Mouse (Mus musculus) ovary, adult 18-20 months (tissue): ENCODE measurements around the gene Abl1.
"Not testable (repeated sequence)": the region's sequence is repeated elsewhere in the genome, so short reads cannot be mapped to it uniquely, and the experiment has no call there.

ENCODE experiments used
- DNase-seq: peaks from one replicate; pipeline ENCODE4 v3.0.0; 2022; ENCODE audit warnings: low spot score, mixed read lengths

Gene Abl1

DNA sequence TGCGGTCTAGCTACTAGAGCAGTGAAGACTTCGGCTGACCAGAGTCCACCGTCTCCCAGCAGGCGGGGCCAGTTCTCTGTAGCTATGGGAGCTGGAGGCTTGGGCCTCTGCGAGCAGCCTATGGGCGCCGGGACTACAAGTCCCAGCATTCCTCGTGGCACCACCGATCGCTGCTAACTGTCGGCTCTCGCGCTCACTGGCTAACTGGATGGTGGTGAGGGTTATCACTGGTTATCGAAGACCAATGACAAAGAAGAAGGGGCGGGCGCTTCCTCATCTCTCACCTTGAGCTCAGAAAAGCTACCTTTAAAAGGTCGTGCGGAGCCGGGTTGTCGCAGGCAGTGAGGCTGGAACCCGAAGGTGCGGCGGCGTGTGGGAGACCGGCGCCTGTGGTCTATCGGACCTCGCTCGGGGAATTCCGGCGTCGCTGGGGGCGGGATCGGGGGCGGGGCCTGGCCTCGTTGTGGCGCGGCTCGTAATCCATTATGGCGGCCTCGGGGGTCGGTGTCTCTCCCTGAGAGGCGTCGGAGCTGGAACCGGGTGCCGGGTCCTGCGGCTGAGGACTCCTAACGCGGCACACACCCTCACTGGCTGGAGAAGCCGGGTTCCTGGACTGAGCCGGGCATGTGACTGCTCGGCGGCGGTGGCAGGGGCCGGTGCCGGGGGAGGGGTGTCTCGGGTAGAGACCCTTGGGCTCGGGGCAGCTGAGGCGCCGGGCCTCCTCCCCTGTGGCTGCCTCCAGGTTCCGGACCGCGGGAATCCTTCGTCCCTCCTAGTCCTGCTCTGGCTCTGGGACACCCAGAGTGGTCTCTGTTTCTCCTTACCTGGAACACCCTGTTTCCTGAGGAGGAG, at the start of gene Abl1:
Gene Abl1, plus strand, starts transcription at position 303 of the 852 bp plus-strand sequence.
- peak; percentile 97 for DNase-seq

DNA sequence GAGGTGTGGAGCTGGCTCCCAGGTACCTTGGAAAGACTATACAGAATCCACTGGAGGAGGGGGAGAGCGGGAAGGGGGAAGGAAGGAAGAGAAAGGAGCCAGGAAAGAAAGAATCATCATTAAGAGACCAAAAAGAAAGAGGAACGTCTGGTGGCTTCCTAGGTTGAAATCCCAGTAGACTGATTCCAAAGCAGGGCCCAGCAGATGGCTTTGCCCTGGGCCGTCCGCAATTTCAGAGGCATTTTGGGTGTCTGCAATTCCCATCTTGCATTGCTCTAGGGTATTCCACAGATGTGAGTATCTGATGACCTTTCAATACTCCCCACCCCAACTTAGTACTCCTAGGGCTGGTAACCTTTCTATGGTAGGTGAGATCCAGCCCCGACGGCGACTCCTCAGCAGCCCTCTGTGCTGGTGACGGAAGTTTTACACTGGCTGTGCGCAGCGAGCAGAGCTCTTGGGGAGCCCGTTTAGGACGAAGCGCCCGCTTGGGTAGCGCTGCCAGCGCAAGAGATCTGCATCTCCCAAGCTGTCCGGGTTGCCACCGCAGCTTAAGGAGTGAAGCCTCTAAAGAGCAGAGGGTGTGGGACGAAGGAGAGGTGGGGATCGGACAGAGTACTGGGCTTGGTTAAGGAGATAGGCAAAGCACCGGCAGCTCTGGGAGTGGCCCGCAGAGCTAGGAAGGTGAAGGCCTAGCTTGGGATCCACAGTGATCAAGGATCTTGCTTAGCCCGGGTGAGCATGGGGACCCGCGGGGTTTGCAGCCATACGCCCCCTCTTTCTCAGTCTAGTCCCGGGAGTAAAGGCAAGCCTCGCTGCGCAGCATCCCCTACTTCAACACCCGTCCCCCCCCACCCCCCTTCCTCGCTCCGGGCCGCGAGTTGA, 49.4 kb upstream of the Abl1 start:
- no peak for DNase-seq

DNA sequence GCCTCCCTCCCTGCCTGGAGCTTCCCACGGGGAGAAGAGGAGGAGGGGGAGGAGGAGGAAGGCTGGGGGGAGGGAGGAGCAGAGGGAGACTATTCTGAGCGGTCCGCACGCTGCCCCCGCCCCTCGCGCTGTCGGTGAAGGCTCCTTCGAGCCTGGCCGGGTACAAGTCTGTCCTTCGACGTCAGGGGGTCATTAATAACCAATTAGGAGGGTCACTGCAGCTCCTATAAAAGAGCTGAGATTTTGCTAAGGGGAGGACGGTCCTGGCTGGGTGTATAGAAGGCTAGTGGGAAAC, 48.8 kb upstream of the Abl1 start:
- DNase-seq = no peak

DNA sequence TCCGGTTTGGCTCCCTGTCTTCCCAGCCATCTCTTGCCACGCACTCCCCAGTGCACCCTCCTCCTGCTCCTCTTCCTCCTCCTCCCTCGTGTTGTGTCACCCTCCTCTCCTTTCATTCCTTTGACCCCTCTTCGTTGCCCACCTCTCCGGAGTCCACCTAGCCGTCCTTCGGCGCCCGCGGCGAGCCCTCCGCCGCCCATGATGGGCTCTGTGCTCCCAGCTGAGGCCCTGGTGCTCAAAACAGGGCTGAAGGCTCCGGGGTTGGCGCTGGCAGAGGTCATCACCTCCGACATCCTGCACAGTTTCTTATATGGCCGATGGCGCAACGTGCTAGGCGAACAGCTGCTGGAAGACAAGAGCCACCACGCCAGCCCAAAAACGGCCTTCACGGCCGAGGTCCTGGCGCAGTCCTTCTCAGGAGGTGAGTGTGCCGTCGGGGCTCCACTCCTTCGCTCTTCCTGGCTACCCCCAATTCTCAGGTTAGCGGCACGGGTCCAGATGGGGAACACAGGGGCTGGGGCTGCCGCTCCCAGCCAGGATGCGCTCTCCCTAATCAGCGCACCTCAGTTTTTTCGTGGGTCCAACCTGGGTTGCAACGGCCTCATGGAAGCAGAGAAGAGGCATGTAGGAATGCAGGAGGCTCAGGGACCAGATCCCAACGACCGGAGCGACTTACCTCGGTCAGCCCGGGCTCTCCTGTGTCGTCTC, 48.1 kb upstream of the Abl1 start, which contains the start of gene Prdm12:
Gene Prdm12, plus strand, starts transcription at position 137 of the 708 bp plus-strand sequence.
- DNase-seq = no peak

DNA sequence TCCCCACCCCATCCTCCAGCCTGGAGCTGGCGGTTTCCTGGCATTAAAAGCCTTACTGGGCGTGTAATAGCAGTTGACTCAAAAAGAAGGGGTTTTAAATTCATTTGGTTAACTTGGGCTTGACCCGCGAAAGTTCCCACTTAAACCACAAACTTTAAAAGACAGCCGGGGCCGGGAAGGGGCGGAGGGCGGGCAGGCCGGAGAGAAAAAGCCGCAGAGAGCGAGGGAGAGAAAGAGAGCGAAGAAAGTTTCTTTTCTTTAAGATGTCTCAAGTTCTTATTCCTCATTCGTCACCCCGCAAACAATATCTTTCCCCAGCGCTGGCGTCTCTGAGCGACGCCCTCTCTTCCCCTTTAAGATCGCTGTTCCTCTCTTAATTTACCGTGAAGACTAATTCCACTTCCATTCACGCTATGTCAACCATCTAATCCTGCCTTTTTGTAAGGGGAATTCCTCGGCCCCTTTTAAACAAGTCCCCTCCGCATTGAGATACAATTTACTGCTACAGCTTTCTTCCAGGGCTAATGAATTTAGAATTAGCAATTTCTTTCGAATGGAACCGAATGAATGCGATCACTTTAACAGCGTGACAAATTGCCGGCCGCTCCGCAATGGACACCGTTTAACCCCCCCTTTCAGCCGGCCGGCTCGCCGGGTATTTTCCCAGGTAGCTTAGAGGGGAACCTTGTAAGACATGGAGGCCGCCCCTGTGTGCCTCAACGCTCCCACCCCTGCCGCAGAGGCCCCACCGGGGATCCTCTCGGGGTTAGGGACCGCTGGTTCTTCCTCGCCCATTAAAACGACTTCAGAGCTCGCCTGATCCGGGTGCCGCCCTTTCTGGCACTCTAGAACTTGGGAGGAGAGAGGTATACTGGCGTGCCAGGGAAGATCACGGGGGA, 47.3 kb upstream of the Abl1 start:
- DNase-seq = no peak

DNA sequence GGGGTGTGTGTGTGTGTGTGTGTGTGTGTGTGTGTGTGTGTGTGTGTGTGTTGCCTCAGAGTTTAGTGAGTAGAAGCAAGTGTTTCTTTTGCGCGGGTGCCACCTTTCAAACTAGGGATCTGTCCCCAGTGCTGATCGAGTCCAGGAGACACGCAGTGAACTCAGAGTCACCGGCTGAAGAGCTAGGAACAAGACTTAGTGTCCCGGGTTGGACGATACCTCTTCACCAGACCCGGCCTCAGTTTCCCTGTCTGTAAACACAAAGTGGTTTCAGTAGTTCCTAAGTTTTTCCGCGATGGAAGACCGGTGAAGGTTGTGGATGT, 46.7 kb upstream of the Abl1 start:
- no peak for DNase-seq

DNA sequence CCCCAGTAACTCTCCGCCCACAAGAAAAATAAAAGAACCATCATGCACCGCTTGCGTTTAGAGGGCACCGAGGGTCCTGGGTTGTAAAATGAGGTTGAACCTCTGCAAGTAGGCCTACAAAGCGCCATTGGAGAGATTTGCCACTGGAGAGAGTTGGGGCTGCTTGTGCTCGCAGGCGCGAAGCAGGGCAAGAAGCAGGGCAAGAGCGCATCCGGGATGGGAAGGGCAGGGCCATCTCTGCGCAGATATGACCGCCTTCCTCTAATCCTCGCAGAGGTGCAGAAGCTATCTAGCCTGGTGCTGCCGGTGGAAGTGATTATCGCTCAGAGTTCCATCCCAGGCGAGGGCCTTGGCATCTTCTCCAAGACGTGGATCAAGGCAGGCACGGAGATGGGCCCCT, 46.2 kb upstream of the Abl1 start:
- DNase-seq = no peak

DNA sequence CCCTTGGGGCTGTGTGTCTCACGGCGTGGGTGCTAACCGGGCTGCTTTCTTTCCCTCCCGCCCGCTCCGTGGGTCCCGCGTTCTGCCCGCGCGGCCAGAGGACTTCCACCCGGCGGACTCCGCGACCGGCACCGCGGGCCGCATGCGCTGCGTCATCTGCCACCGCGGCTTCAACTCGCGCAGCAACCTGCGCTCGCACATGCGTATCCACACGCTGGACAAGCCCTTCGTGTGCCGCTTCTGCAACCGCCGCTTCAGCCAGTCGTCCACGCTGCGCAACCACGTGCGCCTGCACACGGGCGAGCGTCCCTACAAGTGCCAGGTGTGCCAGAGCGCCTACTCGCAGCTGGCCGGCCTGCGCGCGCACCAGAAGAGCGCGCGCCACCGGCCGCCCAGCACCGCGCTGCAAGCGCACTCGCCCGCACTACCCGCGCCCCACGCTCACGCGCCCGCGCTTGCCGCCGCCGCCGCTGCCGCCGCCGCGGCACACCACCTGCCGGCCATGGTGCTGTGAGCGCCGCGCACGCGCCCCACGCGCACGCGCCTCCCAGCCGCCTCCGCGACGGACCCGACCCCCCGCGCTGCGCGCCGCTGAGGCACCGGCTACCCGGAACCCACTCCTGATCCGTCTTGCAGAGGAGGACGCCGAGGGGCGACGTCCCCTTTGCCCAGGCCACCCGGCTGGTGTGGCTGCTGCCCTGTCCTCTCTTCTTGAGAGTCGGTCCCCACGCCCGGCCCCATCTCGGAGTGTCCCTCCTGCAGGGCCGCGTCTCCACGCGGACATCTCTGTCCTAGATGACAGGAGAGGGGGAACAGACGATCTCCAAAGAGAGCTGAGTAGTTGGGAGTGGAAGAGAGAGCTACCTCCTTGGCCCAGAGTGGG, 34.0 kb upstream of the Abl1 start:
- no peak for DNase-seq

DNA sequence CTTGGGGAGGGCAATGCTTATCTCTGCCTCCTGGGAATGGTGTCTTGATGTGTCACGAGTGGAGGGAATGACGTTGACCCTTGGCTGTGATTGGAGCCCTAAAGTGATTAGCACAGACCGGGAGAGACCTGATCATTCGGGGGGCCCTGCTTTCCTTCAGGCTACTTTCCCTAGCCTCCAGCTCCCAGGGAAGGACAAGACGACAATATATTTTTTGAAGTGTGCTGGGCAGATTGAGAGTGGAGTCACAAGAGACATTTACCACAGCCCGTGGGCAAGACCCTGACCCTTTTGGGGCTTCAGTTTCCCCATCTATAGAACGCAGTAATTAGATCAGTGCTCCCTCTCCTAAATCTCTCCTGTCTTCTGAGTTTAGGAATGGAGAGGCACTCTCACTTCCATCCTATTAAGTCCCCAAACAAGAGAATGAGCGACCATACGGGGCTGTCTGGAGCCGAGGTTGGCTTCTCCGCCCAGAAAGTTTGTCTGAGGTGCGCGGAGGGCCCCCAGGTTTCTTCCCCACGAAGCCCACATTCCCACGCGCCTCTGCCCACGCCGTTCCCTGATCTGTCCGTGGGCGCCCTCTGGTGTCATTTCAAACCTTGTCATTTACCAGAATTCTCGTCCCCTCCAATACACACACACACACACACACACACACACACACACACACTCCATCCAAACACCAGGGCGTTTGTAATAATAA, 33.2 kb upstream of the Abl1 start:
- no peak for DNase-seq

DNA sequence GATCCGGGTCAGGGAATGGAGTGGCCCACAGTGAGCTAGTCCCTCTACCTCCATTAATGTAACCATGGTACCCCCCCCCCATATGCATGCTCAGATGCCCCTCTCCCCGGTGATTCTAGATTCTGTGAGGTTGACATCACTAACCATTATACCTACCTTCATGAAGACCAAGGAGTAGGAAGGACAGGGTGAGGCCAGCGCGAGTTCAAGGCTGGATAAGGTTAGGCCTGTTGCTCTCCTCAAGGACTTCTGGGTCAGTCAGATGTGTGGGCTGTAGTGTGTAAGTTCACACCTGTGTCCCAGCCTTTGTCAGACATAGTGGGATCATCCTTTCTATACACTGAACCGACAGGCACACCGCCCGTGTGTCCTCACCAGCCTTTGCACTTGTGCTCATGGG, 31.8 kb upstream of the Abl1 start:
- no peak for DNase-seq

DNA sequence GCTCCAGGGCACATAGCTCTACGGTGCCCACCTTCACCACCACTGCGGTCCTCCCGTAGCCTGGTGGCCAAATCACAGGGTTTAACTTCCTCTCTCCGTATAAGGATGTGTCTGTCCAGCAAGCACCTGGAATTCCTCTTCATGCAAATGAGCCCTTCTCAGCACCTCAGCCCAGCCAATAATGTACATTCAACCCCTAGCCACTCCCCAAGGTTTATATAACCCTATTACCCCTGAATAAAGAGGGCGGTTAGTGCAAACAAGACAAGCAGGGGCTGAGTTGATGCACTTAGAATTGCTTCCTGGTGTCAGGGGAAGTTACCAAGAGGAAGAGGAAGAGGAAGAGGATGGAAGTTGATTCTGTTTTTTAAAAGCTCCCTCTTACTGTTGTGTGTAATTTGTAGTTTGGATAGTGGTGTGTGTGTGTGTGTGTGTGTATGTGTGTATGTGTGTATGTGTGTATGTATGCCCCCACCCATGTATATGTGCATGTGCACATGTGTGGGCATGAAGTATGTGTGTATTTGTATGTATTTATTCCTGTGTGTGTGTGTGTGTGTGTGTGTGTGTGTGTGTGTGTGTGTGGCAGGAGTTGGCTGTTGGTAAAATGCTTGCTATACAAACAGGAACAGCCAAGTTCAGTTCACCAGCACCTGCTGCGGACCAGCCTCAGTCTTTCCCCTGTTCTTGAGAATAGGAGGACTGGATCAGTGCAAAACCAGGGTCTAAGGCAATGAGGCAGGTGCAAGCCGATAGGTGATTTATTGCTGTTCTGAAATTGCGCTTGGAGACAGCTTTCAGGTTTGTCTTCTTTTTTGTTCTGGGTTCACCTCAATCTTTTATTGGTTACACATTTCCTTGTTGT, 25.0 kb upstream of the Abl1 start:
- no peak for DNase-seq

DNA sequence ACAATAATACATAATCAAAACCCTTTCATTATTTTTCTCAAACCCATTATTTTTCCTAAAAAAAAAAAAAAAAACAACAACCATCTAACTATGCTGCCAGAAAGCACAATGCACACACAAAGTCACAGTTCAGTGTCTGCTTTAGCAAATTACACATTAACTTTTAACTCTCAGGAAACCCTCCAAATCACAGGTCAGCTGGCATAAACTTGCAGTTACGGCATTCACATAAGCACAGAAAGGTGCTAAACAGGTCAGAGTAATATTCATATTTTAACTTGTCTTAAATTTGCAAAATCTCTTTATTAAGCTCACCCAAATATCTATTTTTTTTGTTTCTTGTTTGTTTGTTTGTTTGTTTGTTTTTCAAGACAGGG, 24.4 kb upstream of the Abl1 start:
- no peak for DNase-seq

DNA sequence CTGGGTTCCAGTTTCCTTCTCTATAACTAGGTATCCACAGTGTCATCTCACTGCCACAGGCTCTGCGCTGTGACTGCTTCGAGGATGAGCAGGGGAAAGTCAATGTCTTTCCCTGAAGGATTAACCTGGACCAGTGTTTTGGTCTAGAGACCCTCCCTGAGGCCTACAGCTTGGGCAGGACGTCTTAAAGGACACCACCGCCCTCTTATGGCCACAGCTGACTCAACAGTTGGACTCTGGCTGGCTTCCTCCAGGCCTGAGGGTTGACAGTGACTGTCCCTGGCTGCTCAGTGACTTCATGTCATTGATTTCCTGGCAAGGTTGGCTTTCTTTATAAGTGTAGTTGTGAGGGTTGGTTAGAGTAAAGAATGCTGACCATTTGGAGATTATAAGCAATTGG, 20.8 kb upstream of the Abl1 start:
- DNase-seq = no peak

DNA sequence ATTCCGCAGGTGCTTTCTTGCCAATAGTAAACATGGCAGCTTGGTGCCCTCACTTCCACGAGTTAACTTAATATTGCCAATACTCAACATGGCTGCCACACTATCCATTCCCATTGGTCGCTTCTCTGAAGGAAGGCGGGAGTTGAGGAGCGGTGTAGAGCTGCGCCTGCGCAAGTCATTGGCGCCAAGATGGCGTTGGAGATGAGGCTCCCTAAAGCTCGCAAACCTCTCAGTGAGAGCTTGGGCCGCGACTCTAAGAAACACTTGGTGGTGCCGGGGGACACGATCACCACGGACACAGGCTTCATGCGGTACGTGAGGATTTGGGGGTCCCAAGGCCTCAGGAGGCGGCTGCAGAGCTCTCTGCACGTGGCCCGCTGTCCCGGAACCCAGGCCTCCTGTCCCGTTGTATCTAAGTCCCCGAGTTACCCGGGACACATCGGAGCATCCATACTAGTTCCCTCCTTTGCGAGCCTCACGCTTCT, 17.6 kb upstream of the Abl1 start, which contains the start of gene Exosc2:
Gene Exosc2, plus strand, starts transcription at position 165 of the 485 bp plus-strand sequence.
- peak; percentile 89 for DNase-seq

DNA sequence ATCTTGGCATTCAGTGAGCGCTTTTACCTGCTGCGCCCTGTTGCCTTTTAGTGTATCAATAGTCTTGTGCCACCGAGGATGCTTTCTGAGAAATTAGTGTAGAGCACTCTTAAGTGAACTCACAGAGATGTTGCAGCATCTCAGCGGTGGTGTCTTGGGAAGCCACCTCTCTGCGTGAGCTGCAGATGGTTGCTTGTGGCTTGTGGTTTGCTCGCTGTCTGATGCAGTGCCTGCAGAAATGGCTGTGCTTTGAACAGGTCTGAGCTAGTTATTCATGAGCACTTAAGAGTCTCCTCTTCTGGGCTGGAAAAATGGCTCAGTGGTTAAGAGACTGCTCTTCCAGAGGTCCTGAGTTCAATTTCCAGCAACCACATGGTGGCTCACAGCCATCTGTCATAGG, 9.5 kb upstream of the Abl1 start:
- no peak for DNase-seq

DNA sequence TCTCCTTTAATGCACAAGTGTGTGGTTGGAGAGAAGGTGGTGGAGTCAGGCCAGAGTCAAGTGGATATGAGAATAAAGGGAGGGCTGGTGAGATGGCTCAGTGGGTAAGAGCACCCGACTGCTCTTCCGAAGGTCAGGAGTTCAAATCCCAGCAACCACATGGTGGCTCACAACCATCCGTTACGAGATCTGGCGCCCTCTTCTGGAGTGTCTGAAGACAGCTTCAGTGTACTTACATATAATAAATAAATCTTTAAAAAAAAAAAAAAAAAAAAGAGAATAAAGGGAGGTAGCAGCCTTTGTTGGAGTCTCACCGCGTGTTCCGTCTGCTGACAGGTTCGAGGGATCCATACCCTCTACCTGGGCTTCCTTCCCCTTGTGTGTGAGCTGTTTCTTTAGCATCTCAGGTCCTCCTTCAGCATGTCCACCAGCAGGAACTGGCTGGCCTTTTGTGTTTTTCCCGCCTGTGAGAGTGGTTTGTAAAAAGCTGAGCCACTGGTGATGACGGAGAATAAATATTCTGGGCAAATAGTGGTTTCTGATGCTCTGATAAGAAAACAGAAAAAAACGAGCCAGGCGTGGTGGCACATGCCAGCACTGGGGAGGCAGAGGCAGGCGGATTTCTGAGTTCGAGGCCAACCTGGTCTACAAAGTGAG, 7.0 kb upstream of the Abl1 start:
- not testable (repeated sequence) for DNase-seq

DNA sequence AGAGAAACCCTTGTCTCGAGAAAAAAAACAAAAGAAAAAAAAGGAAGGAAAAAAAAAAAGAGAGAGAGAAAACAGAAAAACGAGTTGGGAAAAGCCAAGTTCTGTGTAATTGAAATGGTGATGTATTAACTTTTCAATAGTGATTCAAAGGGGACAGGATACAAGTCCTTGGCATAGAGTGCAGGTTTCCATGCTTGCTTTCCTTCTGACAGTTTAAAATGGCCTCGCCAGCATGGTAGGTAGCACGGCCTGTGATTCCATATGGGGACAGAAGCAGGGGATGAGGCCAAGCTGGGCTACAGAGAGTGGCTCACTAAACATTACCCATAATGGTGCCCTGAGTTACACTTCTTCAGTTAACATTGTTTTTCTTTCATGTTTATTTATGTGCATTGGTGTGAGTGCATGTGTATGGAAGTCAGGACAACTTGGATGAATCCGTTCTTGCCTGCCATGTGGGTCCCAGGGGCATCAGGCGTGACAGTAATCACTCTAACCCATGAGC, 6.4 kb upstream of the Abl1 start:
- no peak for DNase-seq

DNA sequence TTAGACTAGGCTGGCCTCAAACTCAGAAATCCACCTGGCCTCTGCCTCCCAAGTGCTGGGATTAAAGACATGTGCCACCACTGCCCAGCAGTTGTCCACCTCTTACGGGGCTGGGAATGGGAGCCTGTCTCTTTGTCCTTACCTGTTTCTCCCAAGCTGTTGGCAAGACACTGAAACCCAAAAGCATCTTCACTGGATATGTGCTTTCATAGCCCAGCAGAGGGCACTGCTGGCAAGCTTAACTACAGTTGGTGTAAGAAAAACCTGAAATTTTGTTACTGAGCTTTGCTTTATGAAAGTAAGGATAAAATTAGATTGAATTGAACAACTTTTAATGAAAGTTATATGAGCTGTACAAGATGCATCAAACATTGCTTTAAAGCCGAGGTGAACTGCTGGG, 4.5 kb upstream of the Abl1 start:
- DNase-seq = no peak
